Mouse (Mus musculus) 3T3-L1 (cell line): ENCODE measurements around the gene Zdhhc18.

ENCODE experiments used
- DNase-seq: peaks from one replicate; pipeline ENCODE4 v3.0.0-alpha.2; 2015; ENCODE audit warnings: low read depth, low spot score

Gene Zdhhc18

DNA sequence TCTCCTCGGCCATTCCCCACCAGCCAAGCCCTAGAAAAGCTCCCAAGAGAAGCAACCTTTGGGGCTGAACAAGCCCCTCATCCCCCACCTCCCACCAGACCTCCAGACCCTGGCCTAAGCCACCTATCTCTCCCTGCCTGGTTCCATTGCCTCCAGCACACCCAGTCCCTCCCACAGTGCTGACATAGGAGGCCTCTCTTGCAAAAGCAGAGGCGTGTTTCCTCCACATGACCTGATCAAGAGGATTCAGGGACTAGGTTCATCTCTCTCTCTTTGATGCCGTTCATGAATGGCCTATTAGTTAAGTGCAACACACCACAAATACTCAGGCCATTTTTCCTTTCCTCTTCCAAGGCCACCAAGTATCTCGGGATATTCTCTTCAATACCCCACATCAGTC is 90.1 kb downstream of the Zdhhc18 start:
- no peak for DNase-seq

DNA sequence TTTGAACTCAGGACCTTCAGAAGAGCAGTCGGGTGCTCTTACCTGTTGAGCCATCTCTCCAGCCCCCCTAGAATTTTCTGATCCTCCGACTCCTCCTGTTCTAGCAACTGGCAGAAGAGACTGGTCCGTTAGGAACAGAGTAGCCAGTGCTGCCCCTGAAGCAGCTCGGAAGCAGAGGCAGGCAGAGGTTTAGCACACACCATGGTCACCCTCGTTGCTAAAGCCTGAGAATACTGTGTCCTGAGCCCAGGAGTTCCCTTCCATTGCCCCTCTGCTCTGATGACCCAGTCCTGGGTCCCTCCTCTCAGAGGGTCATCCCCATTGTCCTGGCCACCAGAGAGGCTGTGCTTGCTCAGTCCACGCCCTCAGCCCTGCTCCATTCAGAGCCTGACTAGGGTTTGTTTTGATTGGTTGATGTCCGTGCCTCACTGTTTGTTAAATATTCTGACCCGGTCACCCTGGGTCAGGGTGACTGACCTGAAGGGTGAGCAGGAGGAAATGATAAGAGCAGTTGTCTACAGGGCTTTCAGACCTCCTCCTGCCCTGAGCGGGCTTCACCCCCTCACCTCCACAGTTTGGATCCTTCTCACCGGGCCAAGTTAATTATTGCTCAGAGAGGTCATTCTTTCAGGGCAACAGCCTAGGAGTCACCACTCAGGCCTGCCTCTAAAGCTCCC is 92.8 kb downstream of the Zdhhc18 start:
- DNase-seq, result no peak
